Mouse (Mus musculus) adrenal gland, postnatal 25 days (tissue): Measurements from ENCODE around the gene Tff3. TPM values are rescaled to one million over a fixed set of nuclear protein-coding genes. Genes with fewer than 3 reads are reported as not detected.

ENCODE experiments used
- DNase-seq: peaks from one replicate; pipeline ENCODE4 v3.0.0; 2021; ENCODE audit warnings: mixed read lengths
- long read RNA-seq: library from polyadenylated mRNA; stranded (forward); transcript quantifications from one replicate; pipeline ENCODE4 v2.0.0, GENCODE M21; 2021
- total RNA-seq: library from RNA; stranded (reverse); gene quantifications from 2 replicates; pipeline ENCODE4 v1.2.3, GENCODE M21; 2021

The Tff3 gene
- not detected in 2 replicates for total RNA-seq
- long read RNA-seq: 0 reads

DNA sequence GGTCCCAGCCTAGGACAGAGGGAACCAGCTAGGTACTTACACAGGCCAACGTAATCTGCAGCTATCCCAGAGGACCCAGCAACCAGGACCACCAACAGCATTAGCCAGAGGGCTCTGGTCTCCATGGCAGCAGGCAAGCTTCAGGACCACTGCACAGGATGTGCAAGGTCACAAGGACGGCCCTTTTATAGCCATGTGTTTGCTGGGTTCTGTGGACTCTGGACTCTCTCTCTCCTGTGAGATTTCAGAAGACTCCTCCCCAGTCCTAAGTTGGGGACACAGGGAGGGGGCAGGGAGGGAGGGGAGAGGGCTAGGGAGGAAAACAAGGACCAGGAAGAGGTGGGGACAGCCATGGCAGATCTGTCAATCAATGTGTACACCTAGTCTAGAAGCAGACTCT, at the start of gene Tff3:
Tff3 (minus strand) TSS at position 195 of the 400 bp plus-strand sequence.
- DNase-seq: no peak

DNA sequence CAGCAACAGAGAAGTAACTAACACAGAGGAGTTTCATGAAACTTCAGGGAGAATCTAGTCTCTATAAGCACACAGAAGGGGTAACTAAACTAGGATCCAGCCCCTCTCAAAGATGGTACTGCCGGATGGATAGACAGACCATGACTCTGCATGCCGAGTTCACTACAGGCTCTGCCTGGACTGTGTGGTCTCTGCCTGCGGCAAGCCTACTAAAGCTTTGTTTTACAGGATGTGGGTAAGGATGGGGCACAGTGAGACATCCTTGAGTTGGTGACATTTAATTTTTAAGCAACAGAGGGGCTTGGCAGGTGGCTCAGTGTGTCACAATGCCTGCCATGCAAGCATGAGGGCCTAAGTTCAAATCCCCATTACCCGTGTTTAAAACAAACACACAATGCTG, 46.9 kb upstream of the Tff3 start:
- DNase-seq: no peak

DNA sequence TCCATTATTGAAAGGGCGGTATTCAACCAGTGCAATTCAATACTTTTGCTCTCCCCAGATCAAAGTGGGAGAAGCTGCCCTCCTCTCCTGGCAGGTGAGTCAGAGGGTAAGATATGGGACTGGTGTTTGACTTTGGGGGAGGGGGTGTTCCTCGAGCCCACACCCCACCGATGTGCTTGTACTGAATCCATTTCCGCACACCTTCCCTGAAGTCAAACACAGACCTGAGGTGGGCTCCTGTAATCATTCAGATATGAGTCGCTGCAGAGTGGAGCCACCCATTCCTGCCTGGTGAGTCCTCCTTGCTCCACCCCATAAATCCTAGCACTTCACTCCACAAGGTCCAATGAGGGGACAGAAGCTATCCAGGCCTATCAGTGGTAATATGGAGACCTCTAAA, 40.4 kb upstream of the Tff3 start:
- DNase-seq: no peak

DNA sequence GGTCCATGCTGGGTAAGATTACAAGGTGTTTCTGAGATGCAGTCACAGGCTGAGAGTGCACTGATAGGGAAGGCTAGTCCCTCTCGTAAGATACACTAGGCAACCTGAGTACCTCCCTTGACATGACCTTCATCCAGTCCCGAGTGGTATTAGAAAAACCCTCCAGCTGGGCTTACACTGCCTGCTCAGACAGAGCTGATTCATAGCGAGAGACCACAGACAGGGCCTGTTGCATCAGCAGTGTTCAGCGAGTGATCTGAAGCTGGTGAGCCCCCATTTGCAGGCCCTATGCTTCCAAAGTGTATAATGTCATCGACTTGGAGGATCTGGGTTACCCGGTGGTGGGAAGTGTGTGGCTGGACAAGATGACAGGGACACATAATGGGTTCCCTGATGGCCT, 35.7 kb upstream of the Tff3 start, which contains the start of gene Tff1:
Tff1 (minus strand) TSS at position 151 of the 400 bp plus-strand sequence.
- DNase-seq: no peak

DNA sequence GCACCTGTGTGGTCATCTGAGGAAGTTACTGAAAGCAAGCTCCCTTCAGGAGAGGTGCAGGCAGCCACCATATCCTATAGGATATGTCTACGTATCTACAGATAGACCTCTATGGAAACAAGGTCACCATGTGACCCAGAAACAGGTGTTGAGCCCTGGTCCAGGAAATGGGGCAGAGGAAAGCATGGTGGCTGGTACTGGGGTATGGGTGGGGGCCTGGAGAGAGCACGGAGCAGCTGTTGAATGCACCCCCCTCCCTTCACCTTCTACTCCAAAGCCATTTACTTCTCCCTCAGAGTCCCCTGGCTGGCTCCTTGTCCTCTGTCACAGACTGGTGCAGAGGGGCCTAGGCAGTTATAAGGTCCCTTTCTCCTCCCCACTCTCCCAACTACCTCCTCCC, 34.4 kb upstream of the Tff3 start:
- DNase-seq: no peak

DNA sequence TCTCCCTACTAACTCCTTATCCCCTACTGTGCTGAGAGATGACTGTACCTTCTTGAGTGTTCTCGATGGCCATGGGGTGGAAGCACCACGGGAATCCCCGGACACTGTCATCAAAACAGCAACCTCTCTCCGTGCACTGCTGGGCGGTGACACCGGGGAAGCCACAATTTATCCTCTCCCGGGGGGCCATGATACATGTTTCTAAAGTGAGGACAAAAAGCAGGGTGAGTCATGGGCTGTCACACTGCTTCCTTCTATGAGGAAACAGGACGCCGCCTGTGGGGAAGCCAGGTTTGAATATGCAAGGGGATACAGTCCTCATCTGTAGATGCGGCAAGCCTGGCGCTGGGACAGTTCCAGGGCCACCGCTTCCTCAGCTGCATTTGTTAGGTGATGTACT, 33.2 kb upstream of the Tff3 start:
- no peak for DNase-seq

DNA sequence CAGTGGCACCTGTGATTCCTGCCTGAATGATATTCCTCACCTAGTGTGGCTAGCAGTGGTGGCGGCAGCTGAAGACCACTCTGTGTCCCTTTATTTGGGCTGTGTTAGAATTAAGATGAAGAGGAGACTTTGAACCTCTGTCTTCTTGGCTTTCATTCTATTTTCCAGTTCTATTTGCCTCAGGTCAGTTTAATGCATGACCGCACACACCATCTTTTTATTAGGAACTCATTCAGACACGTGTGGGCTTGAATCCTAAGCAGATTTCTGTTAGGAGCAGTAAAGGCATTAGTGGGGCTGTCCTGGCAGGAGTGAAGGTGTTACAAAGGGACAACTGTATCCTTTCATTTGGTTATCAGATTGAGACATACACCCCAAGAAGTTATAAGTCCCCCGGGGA, 30.8 kb upstream of the Tff3 start:
- DNase-seq: no peak

DNA sequence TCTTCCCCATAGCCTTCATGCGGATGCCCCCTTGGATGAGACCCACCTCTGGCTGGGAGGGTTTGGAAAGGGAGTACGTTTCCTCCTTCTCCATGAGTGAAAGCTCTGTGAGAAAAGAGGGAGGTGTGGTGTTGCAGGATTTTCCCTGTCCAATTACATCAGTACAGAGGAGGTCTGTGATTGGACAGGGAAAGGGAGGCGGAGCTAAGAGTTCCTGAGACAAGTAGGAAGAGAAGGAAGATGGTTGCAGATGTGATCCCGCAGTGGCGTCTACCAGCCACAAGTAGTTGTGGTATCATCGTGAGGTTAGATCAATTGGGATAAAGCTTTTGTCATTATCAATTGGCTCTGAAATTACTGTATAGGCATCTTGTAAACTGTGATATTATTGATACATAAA, 28.5 kb upstream of the Tff3 start:
- DNase-seq: no peak

DNA sequence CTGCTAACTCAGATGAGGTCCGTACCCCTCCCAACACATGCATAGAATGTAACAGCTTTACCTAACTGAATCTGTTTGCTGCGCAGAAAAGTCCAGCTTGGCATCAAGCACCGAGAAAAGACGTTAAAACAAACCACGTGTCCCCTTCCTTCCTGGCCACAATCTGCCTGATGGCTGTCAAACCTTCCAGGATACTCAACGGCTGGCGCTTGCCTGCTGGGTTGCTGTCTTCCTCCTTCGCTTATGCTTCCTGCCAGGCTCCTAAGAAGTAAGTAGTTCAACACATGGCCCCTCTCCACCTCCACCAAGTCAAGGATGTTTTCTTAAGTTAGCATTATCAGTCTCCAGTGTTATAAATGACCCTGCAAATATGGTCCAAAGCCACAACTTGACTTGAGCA, 24.3 kb upstream of the Tff3 start:
- no peak for DNase-seq

DNA sequence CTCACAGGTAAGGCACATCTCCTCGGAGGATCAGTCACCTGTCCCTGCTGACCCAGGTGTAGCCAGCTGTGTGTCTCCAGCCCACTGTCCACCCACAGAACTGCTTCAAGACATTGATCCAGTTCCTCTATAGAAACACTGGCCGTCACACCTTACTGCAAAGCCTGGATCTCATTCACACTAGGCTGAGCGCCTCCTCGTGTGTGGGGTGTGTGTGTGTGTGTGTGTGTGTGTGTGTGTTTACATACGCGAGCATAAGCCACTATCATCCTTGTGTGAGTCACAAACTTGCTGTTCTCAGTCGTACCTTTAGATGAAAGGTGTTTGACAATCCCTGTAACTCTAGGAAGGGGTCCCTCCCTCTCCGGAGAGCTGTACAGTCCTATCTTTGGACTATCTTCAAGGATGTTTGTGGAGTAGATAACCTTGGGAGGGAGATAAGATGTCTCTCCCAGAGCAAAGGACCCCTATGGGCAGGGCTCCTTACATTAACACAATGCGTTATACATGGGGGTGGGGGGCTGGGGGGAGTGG, 23.6 kb upstream of the Tff3 start:
- DNase-seq: no peak

DNA sequence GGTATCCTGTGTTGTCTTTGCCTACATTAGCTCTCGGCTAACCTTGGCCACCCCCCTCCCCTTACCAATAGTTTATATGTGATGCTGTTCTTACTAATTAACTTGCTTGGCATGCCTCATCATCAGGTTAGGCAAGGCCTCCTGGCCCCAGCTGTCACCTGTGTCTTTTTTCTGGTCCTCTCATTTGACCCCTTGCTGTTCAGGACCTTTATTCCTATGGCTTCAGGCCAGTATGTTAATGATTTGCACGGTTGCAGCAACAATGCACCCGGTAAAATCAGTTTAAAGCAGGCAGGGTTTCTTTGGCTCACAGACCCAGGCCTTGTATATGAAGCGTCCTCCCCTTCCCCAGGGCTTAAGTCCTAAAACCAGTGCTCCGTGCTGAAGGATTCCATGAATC, 23.1 kb upstream of the Tff3 start:
- DNase-seq: no peak

DNA sequence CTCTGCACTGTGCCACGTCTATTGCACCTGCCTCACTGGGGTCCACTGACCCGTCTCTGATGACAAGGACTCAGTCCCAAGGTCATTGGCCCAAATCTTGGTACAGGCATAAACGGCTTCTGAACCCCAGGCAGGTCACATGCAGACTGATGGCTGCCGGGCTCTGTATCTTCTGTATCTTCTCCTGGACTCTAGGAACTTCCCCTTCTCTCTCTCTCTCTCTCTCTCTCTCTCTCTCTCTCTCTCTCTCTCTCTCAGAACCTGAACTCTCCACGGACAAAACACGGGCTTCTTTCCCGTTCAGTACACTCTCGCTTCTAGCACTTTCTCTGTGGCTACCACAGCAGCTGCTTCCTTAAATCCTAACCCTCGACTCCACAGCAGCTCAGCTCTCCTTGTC, 16.6 kb upstream of the Tff3 start:
- DNase-seq: no peak

DNA sequence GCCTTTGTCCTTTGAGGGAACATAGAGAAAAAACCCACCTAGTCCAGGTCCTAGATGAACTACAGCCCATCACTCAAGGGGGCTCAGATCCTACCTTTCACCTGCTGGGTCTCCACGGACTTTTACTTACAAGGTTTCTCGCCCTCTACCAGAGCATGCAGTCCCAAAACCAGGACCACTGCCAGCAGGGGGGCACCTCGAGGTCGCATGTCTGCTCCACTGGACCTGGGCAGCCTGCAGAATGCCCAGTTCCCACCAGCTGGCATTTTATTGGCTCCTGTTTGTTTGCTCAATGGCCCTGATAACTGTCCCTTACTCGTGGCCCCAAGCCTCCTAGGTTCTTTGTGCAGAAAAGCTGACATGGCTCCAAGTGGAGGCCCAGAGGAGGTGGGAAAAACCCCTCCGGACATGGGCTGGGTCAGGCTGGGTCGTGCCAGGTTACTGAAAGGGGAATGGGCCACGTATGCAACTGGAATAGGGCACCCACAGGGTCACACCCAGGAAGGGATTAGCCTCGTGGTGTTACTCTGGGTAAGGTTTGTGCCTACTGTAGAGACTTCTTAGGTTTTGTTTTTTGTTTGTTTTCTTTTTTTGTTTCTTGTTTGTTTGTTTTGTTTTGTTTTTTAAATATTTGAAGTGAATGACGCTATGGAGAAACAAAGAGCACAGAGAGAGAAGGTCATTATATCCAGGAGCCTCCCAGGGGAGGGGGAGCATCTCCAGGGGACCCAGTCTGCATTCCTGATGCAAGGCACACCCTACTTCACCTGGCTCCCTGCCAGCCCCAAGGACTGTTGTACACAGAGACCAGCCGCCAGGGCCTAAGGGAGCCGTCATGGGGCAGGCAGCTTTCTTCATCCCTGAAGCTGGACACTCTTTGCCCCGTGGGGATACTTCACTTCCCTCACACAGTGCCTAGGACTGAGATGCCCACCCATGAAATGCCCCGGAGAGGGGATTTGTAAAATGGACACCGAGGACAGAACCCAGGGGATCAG, 14.9 kb upstream of the Tff3 start, which contains the start of gene Tff2:
Tff2 (minus strand) TSS at position 243 of the 998 bp plus-strand sequence.
- no peak for DNase-seq

DNA sequence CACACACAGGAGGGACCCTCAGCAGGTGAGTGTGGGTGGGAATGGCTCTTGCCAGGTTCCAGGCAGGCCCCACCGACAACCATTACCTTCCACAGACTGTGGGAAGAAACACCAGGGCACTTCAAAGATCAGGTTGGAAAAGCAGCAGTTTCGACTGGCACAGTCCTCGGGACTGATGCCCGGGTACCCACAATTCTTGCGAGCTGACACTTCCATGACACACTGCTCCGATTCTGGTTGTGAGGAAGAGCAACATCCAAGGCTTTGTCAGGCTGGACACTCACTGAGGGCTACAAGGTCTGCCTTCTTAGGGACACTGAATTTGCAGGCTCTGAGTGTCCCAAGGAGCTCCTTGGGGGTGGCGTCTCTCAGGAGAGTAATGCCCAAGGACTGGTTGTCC, 12.7 kb upstream of the Tff3 start:
- DNase-seq: peak; percentile 16

DNA sequence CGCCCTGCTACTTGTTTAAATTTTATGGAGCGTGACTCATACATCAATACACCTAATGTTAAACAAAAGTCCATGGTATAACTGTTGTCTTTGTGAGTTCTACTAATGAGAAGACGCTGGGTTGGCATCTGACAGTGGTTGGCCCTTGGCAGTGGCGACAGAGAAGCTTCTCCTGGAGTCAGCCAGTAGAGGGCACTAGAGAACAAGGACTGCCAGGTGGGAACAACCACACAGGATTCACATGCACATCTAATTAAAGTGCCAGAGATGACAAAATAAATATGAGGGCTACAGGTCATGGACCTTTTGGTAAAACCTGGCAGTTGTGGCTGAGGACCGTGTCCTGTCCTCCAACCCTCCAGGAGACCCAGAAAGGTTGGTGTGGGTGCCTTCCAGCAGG, 9.0 kb upstream of the Tff3 start:
- DNase-seq: peak; percentile 50

DNA sequence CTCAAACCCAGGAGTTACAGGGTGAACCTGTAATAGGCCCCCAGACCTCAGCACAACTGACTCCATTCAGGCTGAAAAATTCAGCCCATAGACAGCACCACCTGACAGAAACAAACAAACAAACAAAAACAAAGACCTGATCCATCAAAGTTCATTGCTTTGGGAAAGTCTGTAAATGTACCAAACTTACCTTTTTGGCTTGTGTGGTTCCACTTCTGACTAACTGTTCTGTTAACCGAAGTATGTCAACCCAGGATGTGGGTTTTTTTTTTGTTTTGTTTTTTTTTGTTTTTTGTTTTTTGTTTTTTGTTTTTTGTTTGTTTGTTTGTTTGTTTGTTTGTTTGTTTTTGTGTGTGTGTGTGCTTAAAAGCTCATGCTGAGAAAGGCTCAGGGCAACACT, 7.4 kb upstream of the Tff3 start:
- DNase-seq: no peak

DNA sequence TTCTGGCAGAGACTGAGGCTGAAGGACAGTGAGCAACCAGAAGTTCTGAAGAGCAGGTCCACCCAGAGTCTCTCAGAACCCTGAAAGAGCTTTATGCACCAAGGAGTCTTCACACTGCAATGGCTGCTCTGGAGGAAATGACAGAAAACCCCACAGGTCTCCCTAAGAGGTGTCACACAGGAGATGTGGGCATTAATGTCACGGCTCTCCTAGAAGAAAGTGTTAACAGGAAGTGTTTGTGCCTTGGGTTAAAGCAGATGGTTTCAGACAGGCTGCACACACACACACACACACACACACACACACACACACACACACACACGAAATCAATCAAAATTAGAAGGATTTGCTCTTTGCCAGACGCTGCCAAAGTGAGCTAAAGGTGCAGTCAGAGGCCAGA, 6.8 kb upstream of the Tff3 start:
- DNase-seq: no peak

DNA sequence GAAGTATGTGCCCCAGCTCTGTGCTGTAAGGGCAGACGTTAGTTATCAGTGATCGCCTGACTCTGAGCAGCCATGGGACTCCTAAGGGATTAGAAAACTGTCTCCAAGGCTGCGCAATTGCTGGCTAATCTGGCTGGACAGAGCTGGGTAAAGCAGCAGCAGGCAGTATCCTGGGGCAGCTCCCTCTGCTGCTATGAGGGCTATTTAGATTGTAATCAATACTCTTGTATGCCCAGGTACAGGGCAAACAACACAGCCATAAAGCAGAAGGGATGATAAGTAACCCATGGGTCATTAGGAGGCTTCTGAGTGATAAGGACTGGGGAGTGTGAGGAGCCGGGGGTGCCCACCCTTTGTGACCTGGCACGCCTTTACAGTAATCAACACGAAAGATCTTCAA, 5.5 kb upstream of the Tff3 start:
- DNase-seq: no peak

DNA sequence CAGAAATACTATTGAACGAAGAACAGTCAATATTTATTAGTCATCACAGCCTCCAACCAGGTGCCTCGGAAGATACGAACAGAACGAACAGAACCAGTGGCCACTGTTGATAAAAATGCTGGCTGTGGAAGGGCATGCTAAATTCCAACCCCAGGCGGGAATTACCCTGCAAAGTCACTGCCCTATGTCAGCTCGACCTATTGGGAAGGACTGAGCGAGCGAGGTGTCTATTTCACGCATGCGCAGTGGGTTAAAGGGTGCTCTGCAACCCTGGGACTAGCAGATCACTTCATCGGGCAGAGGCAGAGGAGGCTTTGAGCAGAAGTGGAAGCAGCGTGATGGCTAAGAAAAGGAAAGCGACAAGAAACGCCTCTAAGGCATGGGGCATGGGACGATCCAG, 4.3 kb upstream of the Tff3 start:
- DNase-seq: no peak

DNA sequence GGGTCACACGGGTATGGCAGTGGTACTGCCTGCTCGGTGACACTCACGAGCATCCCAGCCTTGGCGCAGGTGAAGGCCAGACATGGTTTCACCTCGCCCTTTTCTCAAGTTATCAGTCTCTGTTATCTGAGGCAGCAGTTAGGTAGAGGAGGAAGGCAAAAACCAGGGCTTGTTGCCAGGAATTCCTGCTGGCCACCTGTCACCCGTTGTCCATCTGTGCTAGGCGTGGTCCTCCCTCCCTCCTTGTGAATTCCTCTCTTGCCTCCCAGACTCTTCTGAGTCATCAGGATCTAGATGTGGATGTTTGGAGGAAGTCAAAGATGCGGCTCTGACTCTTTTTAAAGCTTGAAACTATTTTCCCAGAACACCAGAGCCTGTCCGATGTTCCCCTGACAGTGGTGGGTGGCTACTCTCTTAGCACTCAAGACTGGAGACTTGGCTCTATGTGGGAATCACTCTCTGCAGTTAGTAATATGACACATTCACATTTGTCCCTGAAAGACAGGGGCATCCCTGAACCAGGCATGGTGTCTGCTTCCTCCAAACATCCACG, 1.9 kb upstream of the Tff3 start:
- DNase-seq: no peak

DNA sequence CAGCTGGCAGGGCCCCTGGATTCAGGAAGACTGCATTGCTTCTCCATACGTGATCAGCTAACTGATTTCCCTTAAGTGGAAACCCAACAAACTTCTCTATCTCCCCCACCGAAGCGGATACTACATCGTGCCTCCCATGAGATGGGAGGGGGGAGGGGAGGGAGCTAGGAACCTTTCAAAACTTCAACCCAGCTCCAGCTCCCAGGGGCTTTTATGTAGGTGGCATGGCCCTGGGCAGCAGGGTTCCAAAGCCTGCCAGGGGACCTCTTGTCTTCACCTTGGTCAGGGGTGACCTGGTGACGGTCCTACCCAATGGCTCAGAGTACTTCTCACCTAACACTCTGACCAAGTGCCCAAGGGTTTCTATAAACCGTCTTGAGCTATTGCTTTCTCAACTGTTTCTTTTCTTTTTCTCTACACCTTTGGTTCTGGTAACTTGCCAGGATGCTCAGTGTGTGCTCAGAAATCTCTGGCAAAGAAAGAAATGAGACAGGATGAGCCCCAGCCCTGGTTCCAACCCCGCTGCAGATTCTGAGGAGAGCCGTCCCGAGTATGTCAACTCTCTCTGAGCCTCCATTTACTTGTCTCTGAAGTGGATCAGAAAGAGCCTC, 633 bp downstream of the Tff3 start:
- DNase-seq: no peak

DNA sequence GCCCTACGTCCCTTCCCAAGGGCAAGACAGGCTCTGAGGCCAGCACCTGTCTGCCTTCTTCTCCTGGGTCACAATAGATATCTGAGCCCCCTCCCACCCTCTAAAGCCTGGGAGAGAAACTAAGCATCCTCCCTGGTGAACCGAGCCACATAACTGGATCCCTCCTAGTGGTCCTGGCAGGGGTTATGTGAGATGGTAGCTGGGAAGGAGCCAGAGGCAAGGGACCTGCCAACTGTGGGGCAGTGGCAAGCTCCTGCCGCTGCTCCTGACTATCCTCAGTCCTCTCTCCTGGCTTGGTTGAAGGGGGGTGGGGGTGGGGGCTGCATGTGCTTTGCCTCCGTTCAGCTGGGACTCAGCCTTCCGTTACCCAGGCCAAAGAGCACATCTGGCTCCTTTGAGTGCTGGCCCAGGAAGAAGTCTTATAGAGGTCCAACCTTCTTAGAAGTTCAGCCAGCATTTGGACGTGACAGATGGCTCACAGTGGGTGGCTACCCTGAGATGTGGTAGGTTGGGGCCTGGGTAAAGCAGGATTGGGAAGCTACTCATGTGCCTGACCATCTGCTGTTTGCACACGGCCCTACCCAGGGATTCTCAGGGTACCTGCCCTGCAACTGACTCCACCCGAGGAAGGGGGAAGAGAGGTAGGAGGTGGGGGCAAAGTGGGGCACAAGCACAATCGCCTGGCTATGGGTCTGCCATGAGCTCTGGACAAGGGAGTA, 3.7 kb downstream of the Tff3 start:
- no peak for DNase-seq
